Mouse (Mus musculus): ENCODE measurements around the gene Mtmr6. TPM values are rescaled to one million over a fixed set of nuclear protein-coding genes. Genes with fewer than 3 reads are reported as not detected.

Mtmr6 gene
- polyA plus RNA-seq, 1 experiment from 2014 or later = 58.0 TPM

DNA sequence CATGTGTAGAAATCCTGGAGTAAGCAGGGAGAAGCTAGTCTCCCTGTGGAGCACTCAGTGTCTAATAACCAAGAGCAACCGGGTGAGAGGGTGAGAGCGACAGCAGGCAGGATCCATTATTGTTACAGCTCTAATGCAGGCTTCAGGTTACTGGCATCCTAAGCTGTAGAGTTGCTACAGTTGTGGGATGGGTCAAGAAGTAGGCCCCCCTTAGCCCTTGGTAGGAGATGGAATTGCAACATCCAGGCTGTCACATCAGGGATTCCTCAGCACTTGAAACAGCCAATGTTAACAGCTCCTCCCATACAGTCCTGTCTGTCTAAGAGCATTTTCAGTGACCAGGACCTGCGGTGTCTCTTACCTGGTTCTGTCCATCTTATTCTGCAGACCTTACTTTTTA, 8.7 kb upstream of the Mtmr6 start:
- H3K27ac ChIP-seq = no peak overlapping the region
- peaks cover 5% of the 10 kb centered on the region; the same call in 1 of the 2 replicates for H3K4me1 ChIP-seq
- no peaks in the 10 kb centered on the region for H3K36me3 ChIP-seq
- no peak overlapping the region for H3K4me3 ChIP-seq
- H3K27me3 ChIP-seq = no peaks in the 10 kb centered on the region
- H3K4me2 ChIP-seq (replicated peaks) = no peak overlapping the region
- no peak for ATAC-seq (ENCODE audit: low FRiP score)
- 28% methylated on average over 3 of the region's 3 CpGs for WGBS
- 0 out of 2 replicates have a peak overlapping the region, but pooled peaks have one; percentile 1 for H3K9ac ChIP-seq
- no peaks in the 10 kb centered on the region for H3K9me3 ChIP-seq (replicated peaks)

- H3K27ac ChIP-seq = no peak overlapping the region
- H3K27me3 ChIP-seq = no peaks in the 10 kb centered on the region
- 86% methylated on average over 4 of the region's 4 CpGs for WGBS
- no peak for ATAC-seq (ENCODE audit: low FRiP score)
- H3K4me1 ChIP-seq = peaks cover 5% of the 10 kb centered on the region; the same call in 1 of the 2 replicates
- H3K4me2 ChIP-seq (replicated peaks) = no peak overlapping the region
- no peaks in the 10 kb centered on the region for H3K9me3 ChIP-seq (replicated peaks)
- no peak overlapping the region for H3K4me3 ChIP-seq
- H3K9ac ChIP-seq = no peak overlapping the region
- no peaks in the 10 kb centered on the region for H3K36me3 ChIP-seq
Observed at GRCm38 (mm10) chr14:60257101-60257500, 7.9 kb upstream of the Mtmr6 start.

DNA sequence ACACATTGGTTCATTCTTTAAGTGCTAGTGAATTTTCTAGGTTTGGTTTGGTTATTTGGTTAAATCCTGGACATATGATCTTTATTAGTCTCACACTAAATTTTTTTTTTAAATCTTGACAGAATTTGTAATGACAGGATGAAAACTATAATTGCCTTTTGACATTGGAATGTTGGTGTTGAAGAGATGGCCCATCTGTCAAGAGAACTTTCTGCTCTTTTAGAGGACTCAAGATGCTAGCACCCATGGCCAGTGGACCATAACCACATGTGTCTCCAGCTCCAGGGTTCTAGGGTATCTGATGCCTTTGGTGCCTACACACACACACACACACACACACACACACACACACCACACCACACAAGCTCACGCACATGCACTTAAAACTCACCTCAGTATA, 7.2 kb upstream of the Mtmr6 start:
- no peak overlapping the region for H3K4me2 ChIP-seq (replicated peaks)
- no peaks in the 10 kb centered on the region for H3K36me3 ChIP-seq
- 94% methylated on average over 1 of the region's 1 CpGs for WGBS
- H3K4me3 ChIP-seq = no peak overlapping the region
- H3K9me3 ChIP-seq (replicated peaks) = no peaks in the 10 kb centered on the region
- no peak overlapping the region for H3K27ac ChIP-seq
- H3K27me3 ChIP-seq = no peaks in the 10 kb centered on the region
- no peak overlapping the region for H3K9ac ChIP-seq
- no peaks in the 10 kb centered on the region for H3K4me1 ChIP-seq
- ATAC-seq (ENCODE audit: low FRiP score) = no peak

DNA sequence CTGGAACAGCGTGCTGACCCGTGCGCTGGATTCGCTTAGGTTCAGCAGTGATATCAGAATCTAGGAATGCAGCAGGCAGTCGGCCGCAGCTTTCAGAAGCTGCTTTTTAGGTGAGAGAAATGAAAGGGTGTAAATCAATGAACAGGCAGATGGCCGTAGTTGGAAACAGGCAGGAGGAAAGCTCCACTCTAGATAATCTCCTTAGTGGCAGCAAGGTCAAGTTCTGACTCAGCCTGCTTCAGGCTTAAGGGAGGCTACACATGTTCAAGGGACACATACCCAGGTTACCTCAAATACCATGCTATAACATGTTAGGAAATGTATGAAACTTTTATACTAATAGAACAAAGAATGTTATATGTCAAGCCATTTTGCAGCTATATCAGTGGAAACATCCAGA, 2.7 kb upstream of the Mtmr6 start:
- no peaks in the 10 kb centered on the region for H3K27me3 ChIP-seq
- no peak overlapping the region for H3K9ac ChIP-seq
- H3K36me3 ChIP-seq = no peaks in the 10 kb centered on the region

GRCm38 (mm10) chr14:60269333-60269732, 4.3 kb downstream of the Mtmr6 start:
- ATAC-seq (ENCODE audit: low FRiP score) = no peak
- H3K27me3 ChIP-seq = no peaks in the 10 kb centered on the region
- H3K4me3 ChIP-seq = no peak overlapping the region
- H3K4me2 ChIP-seq (replicated peaks) = no peak overlapping the region
- H3K27ac ChIP-seq = no peak overlapping the region
- WGBS = 90% methylated on average over 6 of the region's 6 CpGs
- no peaks in the 10 kb centered on the region for H3K9me3 ChIP-seq (replicated peaks)
- H3K36me3 ChIP-seq = no peaks in the 10 kb centered on the region
- H3K4me1 ChIP-seq = peaks cover 13% of the 10 kb centered on the region
- H3K9ac ChIP-seq = no peak overlapping the region

More for the DNA sequence above, 2.7 kb upstream of the Mtmr6 start:
- Histone ChIP-seq H3K4me1 (peaks cover 13% of the 10 kb centered on the region), H3K4me2 (replicated peaks) (no peak overlapping the region), H3K4me3 (no peak overlapping the region), H3K27ac (no peak overlapping the region), H3K9me3 (replicated peaks) (no peaks in the 10 kb centered on the region)
- 82% methylated on average over 7 of the region's 7 CpGs for WGBS
- ATAC-seq (ENCODE audit: low FRiP score) = no peak

GRCm38 (mm10) chr14:60273346-60273745, 8.3 kb downstream of the Mtmr6 start:
- no peaks in the 10 kb centered on the region for H3K27me3 ChIP-seq
- H3K9ac ChIP-seq = no peak overlapping the region
- no peaks in the 10 kb centered on the region for H3K9me3 ChIP-seq (replicated peaks)
- no peaks in the 10 kb centered on the region for H3K4me1 ChIP-seq
- H3K4me3 ChIP-seq = no peak overlapping the region
- WGBS = 83% methylated on average over 6 of the region's 6 CpGs
- H3K36me3 ChIP-seq = no peaks in the 10 kb centered on the region
- no peak overlapping the region for H3K27ac ChIP-seq
- no peak overlapping the region for H3K4me2 ChIP-seq (replicated peaks)
- ATAC-seq (ENCODE audit: low FRiP score) = no peak

DNA sequence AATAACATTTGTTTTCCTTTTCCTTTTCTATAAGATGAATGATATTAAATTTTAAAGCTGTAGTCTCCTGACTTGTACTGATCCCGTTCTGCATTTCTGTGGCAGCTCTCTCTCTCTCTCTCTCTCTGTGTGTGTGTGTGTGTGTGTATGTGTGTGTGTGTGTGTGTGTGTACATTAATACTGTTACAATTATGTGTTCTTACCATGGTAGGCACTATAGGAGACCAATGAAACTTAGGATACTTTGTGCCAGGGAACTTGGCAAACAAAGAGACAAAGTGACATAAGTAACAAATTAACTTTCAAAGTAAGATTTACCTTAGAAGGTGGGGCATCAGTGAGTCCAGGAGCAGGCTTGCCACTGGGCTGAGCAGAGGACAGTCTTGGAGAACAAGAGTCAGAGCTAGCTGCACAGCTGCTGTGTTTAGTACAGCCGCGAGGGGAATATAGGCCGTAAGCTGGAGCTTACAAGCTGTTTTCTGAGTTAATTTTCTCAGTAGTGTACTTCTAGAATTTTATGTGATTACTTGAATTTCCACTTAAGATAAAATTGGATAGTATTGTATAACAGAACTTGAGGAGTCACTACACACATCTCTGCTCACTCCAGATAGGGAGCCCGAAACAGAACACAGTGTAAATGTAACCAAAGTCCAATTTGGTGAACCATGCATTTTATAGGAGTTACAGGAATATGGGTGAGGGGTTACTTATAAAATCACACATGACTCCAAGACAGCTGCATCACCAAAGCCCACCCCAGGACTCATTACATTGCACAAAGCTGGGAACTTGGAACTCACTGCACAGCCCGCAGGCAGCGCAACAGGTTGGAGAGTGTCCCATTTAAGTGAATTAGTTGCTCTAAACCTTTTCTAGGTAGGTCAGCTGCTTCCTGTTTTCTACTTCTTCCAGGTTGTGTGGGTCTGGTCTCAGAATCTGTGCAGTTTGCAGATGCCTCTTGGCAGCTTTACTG, 10.6 kb downstream of the Mtmr6 start:
- ATAC-seq (ENCODE audit: low FRiP score) = no peak
- no peak overlapping the region for H3K4me3 ChIP-seq
- H3K27me3 ChIP-seq = no peaks in the 10 kb centered on the region
- H3K9me3 ChIP-seq (replicated peaks) = no peaks in the 10 kb centered on the region
- no peak overlapping the region for H3K4me2 ChIP-seq (replicated peaks)
- no peak overlapping the region for H3K9ac ChIP-seq
- no peak overlapping the region for H3K27ac ChIP-seq
- 0 out of 2 replicates have a peak, but pooled peaks cover 3% of the 10 kb centered on the region for H3K36me3 ChIP-seq
- WGBS = 95% methylated on average over 7 of the region's 7 CpGs
- no peaks in the 10 kb centered on the region for H3K4me1 ChIP-seq

- H3K36me3 ChIP-seq = peaks cover 28% of the 10 kb centered on the region
- no peak overlapping the region for H3K27ac ChIP-seq
- WGBS = 91% methylated on average over 7 of the region's 7 CpGs
- ATAC-seq (ENCODE audit: low FRiP score) = no peak
- H3K4me2 ChIP-seq (replicated peaks) = no peak overlapping the region
- H3K9me3 ChIP-seq (replicated peaks) = no peaks in the 10 kb centered on the region
- H3K27me3 ChIP-seq = no peaks in the 10 kb centered on the region
- H3K9ac ChIP-seq = no peak overlapping the region
- no peaks in the 10 kb centered on the region for H3K4me1 ChIP-seq
- no peak overlapping the region for H3K4me3 ChIP-seq
Observed at GRCm38 (mm10) chr14:60286194-60286863, 21.3 kb downstream of the Mtmr6 start.

- Histone ChIP-seq H3K9ac (no peak overlapping the region), H3K36me3 (peaks cover 19% of the 10 kb centered on the region), H3K27ac (no peak overlapping the region), H3K9me3 (replicated peaks) (no peaks in the 10 kb centered on the region), H3K4me3 (no peak overlapping the region), H3K4me1 (no peaks in the 10 kb centered on the region), H3K4me2 (replicated peaks) (no peak overlapping the region), H3K27me3 (no peaks in the 10 kb centered on the region)
- ATAC-seq (ENCODE audit: low FRiP score) = no peak
- WGBS = 93% methylated on average over 4 of the region's 4 CpGs
Observed at GRCm38 (mm10) chr14:60290363-60290762, 25.3 kb downstream of the Mtmr6 start.

DNA sequence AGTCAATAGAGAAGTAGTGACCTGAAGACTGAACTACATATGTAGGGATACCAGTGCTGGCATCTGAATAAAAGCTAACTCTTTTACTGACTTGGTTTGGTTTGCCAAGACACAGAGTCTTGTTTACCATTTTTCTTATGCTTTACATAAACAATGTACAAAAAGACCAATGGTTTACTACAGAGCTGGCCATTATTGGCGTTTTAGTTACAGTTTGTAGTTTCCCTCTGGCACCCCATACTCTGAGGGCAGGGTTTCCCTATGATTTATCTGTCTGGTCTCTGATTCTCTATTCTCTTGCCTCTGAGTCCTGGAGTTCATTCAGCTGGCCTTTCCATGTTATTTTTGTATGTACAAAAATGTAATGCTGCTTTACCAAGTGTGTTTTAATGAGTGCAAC, 30.5 kb downstream of the Mtmr6 start:
- H3K27me3 ChIP-seq = no peaks in the 10 kb centered on the region
- H3K4me3 ChIP-seq = no peak overlapping the region
- ATAC-seq (ENCODE audit: low FRiP score) = no peak
- no peak overlapping the region for H3K4me2 ChIP-seq (replicated peaks)
- no peak overlapping the region for H3K9ac ChIP-seq
- H3K27ac ChIP-seq = no peak overlapping the region
- no peaks in the 10 kb centered on the region for H3K4me1 ChIP-seq
- H3K36me3 ChIP-seq = peaks cover 4% of the 10 kb centered on the region; the same call in 1 of the 2 replicates
- WGBS = 89% methylated on average over 1 of the region's 1 CpGs
- no peaks in the 10 kb centered on the region for H3K9me3 ChIP-seq (replicated peaks)

DNA sequence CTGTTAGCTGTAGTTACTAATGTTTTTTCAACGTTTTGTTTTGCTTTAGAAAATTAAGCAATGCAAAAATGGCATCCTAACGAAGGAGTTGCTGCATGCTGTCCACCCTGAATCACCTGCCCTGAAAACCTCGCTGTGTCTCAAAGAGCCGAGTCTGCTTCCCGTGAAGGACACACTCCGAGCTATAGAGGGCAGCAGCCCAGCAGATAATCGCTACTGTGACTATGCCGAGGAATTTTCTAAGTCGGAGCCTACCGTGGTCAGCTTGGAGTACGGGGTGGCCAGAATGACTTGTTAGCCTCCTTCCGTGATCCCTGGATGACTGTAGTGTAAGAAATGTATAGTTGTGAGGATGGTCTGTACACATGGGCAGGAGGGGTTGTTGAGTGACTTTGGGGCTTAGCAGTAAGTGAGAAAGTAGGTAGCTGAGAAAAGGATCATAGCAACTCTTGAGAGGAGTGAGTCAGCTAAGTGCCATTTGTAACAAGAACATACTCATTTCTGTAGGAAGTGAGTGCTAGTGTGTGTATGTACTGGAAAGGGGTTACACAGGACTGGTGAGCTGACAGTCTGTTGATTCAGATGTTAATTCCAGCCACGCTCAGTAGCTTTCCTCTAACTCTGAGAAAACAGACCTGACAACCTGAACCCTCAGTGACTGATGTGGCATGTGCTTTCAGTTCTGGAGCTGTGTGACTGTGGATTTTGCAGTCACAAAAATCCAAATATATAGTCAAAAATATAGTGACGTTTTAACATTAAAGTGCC, 35.4 kb downstream of the Mtmr6 start:
- H3K27ac ChIP-seq = no peak overlapping the region
- peaks cover 12% of the 10 kb centered on the region for H3K36me3 ChIP-seq
- no peaks in the 10 kb centered on the region for H3K27me3 ChIP-seq
- H3K4me2 ChIP-seq (replicated peaks) = no peak overlapping the region
- ATAC-seq (ENCODE audit: low FRiP score) = no peak
- no peak overlapping the region for H3K4me3 ChIP-seq
- WGBS = 64% methylated on average over 14 of the region's 14 CpGs
- H3K9me3 ChIP-seq (replicated peaks) = no peaks in the 10 kb centered on the region
- 0 out of 2 replicates have a peak, but pooled peaks cover 5% of the 10 kb centered on the region for H3K4me1 ChIP-seq
- no peak overlapping the region for H3K9ac ChIP-seq

DNA sequence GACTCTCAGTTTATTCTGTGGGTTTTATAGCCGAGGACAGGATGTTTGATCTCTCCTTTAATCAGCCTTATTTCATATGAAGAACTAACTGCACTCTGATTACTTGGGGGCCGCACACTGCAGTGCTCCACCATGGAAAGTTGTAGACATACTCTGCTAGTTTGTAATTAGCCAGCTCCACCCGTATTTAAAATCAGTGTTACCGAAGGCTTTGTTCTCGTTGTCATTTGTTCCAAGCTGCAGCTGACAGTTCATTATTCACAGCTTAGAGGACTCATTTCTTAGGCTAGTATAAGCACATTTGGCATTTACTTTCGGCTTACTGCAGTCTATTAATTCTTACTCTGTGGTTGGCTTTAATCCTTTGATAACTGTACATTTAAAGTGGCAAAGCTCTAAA, 36.0 kb downstream of the Mtmr6 start:
- no peak overlapping the region for H3K4me3 ChIP-seq
- H3K4me1 ChIP-seq = 0 out of 2 replicates have a peak, but pooled peaks cover 5% of the 10 kb centered on the region
- no peak overlapping the region for H3K9ac ChIP-seq
- H3K9me3 ChIP-seq (replicated peaks) = no peaks in the 10 kb centered on the region
- 50% methylated on average over 6 of the region's 6 CpGs for WGBS
- ATAC-seq (ENCODE audit: low FRiP score) = no peak
- H3K27ac ChIP-seq = no peak overlapping the region
- H3K36me3 ChIP-seq = peaks cover 12% of the 10 kb centered on the region
- no peak overlapping the region for H3K4me2 ChIP-seq (replicated peaks)
- no peaks in the 10 kb centered on the region for H3K27me3 ChIP-seq
